Mouse (Mus musculus) hindbrain, embryonic 12.5 days (tissue): Measurements from ENCODE around the gene Bcap31. TPM values are rescaled to one million over a fixed set of nuclear protein-coding genes. Genes with fewer than 3 reads are reported as not detected.
A peak's percentile ranks its signal among the peaks of the same experiment; 100 is the strongest.

Experiments used
- ATAC-seq: fragments of 200-750 bp; cut with Nextera tagmentation; 2 replicates; pipeline ENCODE4 v1.8.0; 2017; ENCODE audit warnings: moderate TSS enrichment; ENCODE audit not compliant: low FRiP score
- H3K27ac ChIP-seq: fragments of 300-500 bp; sonication (generic); 2 replicates; pipeline ENCODE4 v1.5.1; 2016; ENCODE audit warnings: mild to moderate bottlenecking
- H3K27me3 ChIP-seq: fragments of 300-500 bp; sonication (generic); 2 replicates; pipeline ENCODE4 v1.6.1; 2016; ENCODE audit warnings: mild to moderate bottlenecking
- H3K36me3 ChIP-seq: fragments of 300-500 bp; sonication (generic); 2 replicates; pipeline ENCODE4 v1.6.1; 2016; ENCODE audit warnings: mild to moderate bottlenecking
- H3K4me1 ChIP-seq: fragments of 300-500 bp; sonication (generic); 2 replicates; pipeline ENCODE4 v1.6.1; 2016
- H3K4me2 ChIP-seq: fragments of 300-500 bp; sonication (generic); replicated peaks from 2 replicates; pipeline ENCODE4 v1.6.1; 2016; ENCODE audit warnings: mild to moderate bottlenecking
- H3K4me3 ChIP-seq: fragments of 300-500 bp; sonication (generic); 2 replicates; pipeline ENCODE4 v1.5.1; 2016; ENCODE audit warnings: mild to moderate bottlenecking
- H3K9ac ChIP-seq: fragments of 300-500 bp; sonication (generic); 2 replicates; pipeline ENCODE4 v1.6.1; 2016; ENCODE audit warnings: mild to moderate bottlenecking, moderate library complexity
- H3K9me3 ChIP-seq: fragments of 300-500 bp; sonication (generic); replicated peaks from 2 replicates; pipeline ENCODE4 v1.6.1; 2016; ENCODE audit warnings: mild to moderate bottlenecking
- WGBS: fragments of 180-500 bp; shearing (Covaris S2); methylation state at CpG from one replicate; pipeline ENCODE4 v1.1.7; 2016; 5-methylcytosine and 5-hydroxymethylcytosine counted together
- polyA plus RNA-seq: library from polyadenylated mRNA; unstranded; fragments of >200 nt; fragmentation: Nextera tagmentation; extraction: Ambion mirVana; gene quantifications from 2 replicates; pipeline ENCODE4 v1.2.1, GENCODE M21; 2016

Gene Bcap31
- polyA plus RNA-seq, 1 experiment from 2014 or later, result 136 TPM

DNA sequence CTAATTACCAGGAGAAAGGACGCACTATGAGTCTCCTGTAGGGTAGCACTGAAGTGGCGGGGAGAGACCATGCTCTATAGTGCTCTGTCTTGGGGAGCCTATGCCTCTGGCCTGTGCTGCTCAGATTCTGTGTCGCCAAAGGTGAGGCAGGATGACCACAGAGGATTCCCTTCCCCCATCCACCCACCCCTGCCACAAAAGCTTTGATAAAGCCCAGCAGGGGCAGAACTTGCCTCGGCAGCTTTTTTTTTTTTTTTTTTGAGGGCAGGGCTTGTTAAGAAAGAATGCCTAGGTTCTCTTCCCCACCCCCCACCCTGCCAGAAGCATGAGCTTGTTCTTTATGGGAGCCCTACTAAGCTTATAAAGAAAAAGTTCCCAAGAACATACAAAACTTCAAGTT, 70.9 kb downstream of the Bcap31 start:
- Histone ChIP-seq H3K4me3 (no peak overlapping the region), H3K9ac (no peak overlapping the region), H3K9me3 (no peaks in the 10 kb centered on the region), H3K27me3 (peaks cover 22% of the 10 kb centered on the region), H3K4me2 (no peak overlapping the region), H3K4me1 (no peaks in the 10 kb centered on the region), H3K27ac (no peak overlapping the region), H3K36me3 (no peaks in the 10 kb centered on the region)
- WGBS, result 30% methylated on average over 4 of the region's 4 CpGs
- no peak for ATAC-seq

DNA sequence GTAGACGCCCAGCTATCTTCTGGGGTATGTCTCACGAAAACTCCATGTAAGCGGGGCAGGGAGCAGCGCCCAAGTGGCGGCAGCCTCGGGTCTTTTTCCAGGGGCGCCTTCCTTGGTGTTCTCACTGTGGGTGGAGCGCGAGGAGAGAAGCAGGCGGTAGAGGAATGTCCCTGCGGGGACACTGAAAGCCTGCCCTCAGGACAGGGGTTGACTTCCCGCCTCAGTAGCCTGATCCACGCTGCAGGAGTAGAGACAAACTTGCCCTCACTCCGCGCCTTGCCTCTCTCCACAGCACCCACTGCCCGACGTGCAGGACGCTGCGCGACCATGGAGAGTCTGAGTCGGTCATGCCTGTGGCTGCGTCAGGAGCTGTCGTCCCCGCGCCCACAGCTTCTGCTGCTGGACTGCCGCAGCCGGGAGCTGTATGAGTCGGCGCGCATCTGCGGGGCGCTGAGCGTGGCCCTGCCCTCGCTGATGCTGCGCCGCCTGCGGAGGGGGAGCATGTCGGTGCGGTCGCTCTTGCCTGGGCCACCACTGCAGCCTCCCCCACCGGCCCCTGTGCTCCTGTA, 76.0 kb downstream of the Bcap31 start:
- peak overlapping the region; percentile 60 for H3K4me2 ChIP-seq
- H3K4me1 ChIP-seq, result peaks cover 4% of the 10 kb centered on the region; the same call in 1 of the 2 replicates
- no peaks in the 10 kb centered on the region for H3K36me3 ChIP-seq
- H3K27me3 ChIP-seq, result peaks cover 71% of the 10 kb centered on the region
- H3K9me3 ChIP-seq, result no peaks in the 10 kb centered on the region
- WGBS, result 19% methylated on average over 41 of the region's 41 CpGs
- no peak overlapping the region; the same call in none of the 2 replicates for H3K9ac ChIP-seq
- peak overlapping the region; percentile 30 for H3K4me3 ChIP-seq
- no peak overlapping the region for H3K27ac ChIP-seq
- ATAC-seq, result 0 out of 2 replicates have a peak, but pooled peaks have one; percentile 9

DNA sequence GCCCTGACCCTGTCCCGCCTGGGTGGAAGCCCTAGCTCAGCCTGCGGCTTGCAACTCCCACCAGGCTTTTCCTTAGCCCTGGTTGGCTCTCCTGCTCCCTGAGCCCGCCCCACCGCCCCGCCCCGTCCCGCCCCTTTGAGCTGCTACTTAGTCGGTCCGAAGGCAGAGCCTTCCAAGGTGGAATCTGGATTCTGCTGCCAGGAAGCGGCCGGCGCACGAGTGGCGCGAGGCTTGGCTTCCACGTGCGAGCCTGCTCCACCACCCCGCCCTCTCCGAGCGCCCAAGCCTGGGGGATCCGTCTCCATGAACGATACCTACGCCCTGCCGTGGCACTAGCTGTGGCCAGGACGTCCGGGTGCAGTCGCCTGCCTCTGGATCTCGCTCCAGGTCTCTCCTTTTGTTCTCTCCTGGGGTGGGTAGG, 76.7 kb downstream of the Bcap31 start, which contains the start of gene Dusp9:
Gene Dusp9, plus strand, starts transcription at position 165 of the 421 bp plus-strand sequence.
- Histone ChIP-seq H3K9ac (peak within 1 kb of the TSS; percentile 18), H3K4me1 (peaks cover 4% of the 10 kb centered on the region; the same call in 1 of the 2 replicates), H3K36me3 (no peaks in the 10 kb centered on the region), H3K27ac (no peak within 1 kb of the TSS), H3K9me3 (no peaks in the 10 kb centered on the region), H3K4me2 (peak within 1 kb of the TSS; percentile 60), H3K4me3 (peak within 1 kb of the TSS; percentile 30), H3K27me3 (peaks cover 76% of the 10 kb centered on the region)
- peak; percentile 79 for ATAC-seq
- 23% methylated on average over 24 of the region's 28 CpGs for WGBS

- no peak overlapping the region for H3K27ac ChIP-seq
- peaks cover 4% of the 10 kb centered on the region; the same call in 1 of the 2 replicates for H3K4me1 ChIP-seq
- no peaks in the 10 kb centered on the region for H3K36me3 ChIP-seq
- 14% methylated on average over 15 of the region's 19 CpGs for WGBS
- H3K27me3 ChIP-seq, result peaks cover 87% of the 10 kb centered on the region
- peak overlapping the region; percentile 29 for H3K4me3 ChIP-seq
- H3K9me3 ChIP-seq, result no peaks in the 10 kb centered on the region
- ATAC-seq, result no peak
- peak overlapping the region; percentile 56 for H3K4me2 ChIP-seq
- H3K9ac ChIP-seq, result no peak overlapping the region
These were observed 78.6 kb downstream of the Bcap31 start for GRCm38 (mm10) chrX:73637415-73637814.

Other genes with a start within 250 kb of the Bcap31 start
- 43.9 and 49.2 TPM in 2 replicates for gene Bgn, start 232.6 kb downstream of the Bcap31 start, polyA plus RNA-seq
- 1.6 and 1.7 TPM in 2 replicates for gene Atp2b3, start 213.1 kb downstream of the Bcap31 start, polyA plus RNA-seq
- 7.8 TPM in 2 replicates for gene Dusp9, start 76.8 kb downstream of the Bcap31 start, polyA plus RNA-seq
- gene Pnck, start 56.1 kb downstream of the Bcap31 start, polyA plus RNA-seq, result 31.3 and 34.8 TPM in 2 replicates
- 6.6 and 7.7 TPM in 2 replicates for gene Slc6a8, start 43.0 kb downstream of the Bcap31 start, polyA plus RNA-seq
- gene Abcd1, start 422 bp upstream of the Bcap31 start, polyA plus RNA-seq, result 12.7 and 14.0 TPM in 2 replicates
- gene Plxnb3, start 40.9 kb upstream of the Bcap31 start, polyA plus RNA-seq, result 0.21 and 0.25 TPM in 2 replicates
- 2.7 and 5.4 TPM in 2 replicates for gene Srpk3, start 58.2 kb upstream of the Bcap31 start, polyA plus RNA-seq
- gene Idh3g, start 70.7 kb upstream of the Bcap31 start, polyA plus RNA-seq, result 150 and 167 TPM in 2 replicates
- gene Ssr4, start 70.9 kb upstream of the Bcap31 start, polyA plus RNA-seq, result 125 and 138 TPM in 2 replicates
- gene Pdzd4, start 108.8 kb upstream of the Bcap31 start, polyA plus RNA-seq, result 2.7 and 2.8 TPM in 2 replicates
- gene Avpr2, start 175.9 kb upstream of the Bcap31 start, polyA plus RNA-seq, result 0.19 and 0.20 TPM in 2 replicates
- 45.6 and 58.4 TPM in 2 replicates for gene L1cam, start 179.9 kb upstream of the Bcap31 start, polyA plus RNA-seq
- gene Arhgap4, start 205.7 kb upstream of the Bcap31 start, polyA plus RNA-seq, result 2.7 and 3.4 TPM in 2 replicates
- 105 and 118 TPM in 2 replicates for gene Naa10, start 205.8 kb upstream of the Bcap31 start, polyA plus RNA-seq
- gene Renbp, start 214.7 kb upstream of the Bcap31 start, polyA plus RNA-seq, result 19.7 and 20.3 TPM in 2 replicates